Mouse (Mus musculus) hindlimb bud, embryonic 11.5 days (tissue): ENCODE results near the gene Foxd2.

Experiments used
- DNase-seq: peaks from one replicate; pipeline ENCODE4 v3.0.0-alpha.2; 2012; ENCODE audit warnings: low read depth, low spot score; ENCODE audit errors: extremely low spot score

The Foxd2 gene

DNA sequence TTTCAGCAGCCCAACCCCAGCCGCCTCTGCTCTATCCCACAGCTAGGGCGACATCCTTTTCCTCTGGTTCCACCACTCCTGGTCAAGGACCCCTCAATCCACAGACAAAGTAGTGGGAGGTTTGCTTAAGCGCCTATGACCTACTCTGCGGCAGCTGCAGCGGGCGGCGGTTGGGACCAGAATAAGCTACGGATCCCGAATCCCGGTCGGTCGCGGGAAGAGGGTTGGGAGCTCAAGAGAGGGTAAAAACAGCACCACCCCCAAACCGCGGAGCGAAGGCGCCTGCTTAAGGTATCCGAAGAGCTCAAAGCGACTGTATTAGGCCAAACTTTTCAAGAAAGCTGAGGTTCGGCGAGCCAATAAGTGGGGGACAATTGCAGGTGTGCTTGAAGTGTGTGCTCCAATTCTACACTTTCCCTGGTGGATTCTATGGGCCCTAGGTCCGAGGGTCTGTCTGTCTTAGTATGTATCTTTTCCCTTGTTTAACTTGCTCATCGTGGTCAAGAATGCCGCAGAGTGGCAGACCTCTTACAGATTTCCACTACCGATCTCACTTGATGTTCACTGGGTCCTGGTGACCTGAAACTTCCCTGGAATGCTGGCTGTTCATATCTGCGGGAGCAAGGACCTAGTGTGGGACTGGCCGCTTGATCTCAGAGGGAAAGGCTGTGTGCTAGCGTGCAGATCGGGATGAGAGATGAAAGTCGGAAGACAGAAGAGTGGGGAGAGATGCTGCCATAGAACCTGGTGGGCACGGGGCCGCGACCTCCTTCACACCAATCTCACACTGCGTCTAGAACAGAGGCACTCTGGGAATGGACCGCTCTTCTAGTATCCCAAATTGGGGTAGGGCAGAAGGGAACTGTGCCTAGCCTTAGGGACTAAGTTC lies 4.3 kb upstream of the Foxd2 start:
- DNase-seq = no peak

DNA sequence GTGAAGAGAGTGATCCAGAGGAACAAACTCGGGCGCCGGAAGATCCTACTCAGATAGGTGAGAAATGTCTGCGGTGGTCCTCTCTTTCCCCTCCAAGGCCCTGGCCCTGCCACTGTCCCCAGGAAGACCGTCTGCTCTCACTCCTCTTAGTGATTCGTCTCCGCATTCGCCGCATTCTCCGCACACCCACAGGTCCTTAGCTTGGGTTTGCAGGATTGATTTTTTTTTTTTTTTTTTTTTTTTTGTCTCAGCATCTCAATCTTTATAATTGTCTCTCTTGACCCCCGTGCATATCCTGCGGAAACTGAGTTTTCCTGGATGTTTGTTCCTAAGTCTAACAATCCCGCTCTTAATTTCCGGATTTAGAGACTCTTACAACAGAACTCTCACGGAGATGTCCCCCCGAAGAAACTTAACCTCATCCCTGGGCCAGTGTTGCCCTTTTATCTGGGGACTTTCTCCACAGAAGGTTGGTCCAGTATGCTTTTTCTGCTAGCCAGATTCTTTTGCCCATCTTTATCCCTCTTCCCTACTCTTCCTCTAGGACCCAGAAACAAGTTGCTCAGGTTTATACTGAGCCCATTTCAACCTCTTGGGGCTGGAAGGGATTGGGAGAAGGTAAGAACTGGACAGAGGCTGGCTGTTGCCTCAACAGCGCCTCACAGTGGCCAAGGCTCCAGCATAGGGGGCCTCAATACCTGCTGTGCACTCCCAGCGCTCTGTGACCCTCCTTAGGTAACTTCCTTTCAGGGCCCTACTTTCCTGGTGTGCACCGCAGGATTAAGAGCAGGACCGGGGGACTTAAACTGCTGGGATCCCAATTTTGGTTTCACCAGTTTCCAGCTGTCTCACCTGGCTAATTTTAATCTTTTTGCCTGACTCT lies 1.2 kb upstream of the Foxd2 start:
- no peak for DNase-seq

DNA sequence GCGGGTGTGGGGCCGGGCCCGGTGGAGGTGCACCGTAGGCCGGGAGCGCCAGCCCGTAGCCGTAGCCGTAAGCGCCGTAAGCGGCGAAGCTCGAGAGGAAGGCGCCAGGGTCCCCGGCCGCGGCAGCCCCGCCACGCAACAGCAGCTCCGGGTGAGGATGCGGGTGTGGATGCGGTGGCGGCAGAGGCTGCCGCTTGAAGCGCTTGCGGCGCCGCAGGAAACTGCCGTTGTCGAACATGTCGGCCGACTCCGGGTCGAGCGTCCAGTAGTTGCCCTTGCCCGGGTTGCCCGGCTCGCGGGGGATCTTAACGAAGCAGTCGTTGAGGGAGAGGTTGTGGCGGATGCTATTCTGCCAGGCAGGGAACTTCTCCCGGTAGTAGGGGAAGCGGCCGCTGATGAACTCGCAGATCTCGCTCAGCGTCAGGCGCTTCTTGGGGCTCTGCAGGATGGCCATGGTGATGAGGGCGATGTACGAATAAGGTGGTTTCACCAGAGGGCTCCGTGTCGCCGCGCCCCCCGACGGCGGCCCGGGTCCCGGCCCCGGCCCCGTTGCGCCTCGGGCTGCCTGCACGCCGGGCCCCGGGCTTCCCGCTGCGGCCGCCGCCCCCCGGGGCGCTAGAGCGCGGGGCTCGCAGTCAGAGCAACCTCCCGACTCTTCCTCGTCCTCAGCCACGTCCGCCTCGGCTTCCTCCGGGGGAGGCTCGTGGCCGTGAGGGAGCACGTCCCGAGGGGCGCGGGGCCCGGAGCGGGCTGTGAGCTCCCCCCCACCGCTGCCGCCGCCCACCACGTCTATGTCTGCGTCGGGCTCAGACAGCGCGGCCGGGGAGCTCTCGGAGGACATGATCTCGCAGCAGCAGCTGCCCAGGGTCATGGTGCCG lies 483 bp downstream of the Foxd2 start:
- DNase-seq = no peak

DNA sequence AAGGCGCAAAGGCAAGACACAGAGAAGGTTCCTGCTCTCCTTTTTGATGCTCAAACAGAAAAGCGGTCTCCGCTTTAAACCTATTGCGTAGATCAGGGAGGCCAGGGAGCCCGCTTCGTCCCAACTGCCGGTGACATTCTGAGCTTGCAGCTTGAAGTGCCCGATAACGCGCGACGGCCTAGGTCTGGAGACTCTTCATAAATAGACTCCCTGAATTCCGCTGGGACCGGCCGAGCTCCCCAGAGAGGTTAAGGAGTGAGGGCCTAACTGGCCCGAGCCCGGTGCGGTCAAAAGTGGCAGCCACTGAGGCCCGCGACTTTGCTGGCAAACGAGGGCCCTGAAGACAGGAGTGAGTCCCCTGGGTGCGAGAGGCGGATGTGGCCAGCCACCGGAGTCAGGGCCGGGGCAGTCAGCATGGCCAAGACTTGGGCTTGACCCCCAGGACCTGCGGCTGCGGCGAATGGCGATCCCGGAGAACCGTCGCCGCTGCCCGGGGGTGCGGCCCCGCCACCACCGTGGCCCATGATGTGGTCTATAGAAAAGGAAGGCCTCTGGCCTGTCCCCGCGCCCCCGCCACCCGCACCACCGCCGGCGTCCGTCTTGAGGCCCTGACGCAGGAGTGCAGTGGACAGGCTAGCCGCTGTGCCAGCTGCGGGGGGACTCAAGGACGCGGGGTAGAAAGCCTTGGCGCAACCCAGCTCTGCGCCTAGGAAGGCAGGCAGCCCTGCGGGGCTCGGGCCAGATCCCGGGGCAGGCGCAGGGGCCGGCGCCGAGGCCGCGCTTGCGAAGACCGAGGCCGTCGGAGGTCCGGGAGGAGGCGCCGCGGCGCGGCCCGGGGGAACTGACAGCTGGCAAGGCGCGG lies 1.4 kb downstream of the Foxd2 start:
- no peak for DNase-seq

DNA sequence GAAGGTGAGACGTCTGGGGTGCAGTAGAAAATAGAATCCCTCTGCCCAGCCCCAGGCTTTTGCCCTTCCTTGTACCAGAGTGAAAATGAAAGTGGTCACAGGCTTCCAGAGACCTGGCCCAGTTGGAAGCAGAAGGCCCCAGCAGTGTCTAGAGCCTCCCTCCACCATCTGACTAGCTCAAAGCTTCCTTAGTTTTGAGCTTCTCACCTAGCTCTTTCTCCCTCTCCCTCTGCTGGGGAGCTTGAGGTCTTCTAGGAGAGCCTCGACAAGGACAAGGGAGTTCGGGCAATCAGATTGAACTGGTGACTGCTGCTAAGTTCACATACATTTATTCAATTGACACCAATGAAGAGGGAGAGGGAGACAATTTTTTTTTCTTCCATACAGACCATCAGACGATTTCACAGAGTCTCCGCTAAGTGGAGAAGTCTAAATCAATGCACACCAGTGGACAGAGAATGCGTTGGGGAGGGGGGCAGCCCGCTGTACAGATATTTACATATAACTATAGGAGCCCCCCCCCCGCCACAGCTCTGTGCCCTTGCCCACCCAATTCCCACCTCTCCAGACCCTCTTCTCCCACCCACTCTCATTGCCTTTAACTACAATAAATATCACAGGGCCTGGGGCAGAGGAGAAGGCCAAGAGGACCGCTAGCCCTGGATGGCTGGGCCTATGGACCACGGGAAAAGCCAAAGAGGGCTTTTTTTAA lies 2.5 kb downstream of the Foxd2 start:
- no peak for DNase-seq

DNA sequence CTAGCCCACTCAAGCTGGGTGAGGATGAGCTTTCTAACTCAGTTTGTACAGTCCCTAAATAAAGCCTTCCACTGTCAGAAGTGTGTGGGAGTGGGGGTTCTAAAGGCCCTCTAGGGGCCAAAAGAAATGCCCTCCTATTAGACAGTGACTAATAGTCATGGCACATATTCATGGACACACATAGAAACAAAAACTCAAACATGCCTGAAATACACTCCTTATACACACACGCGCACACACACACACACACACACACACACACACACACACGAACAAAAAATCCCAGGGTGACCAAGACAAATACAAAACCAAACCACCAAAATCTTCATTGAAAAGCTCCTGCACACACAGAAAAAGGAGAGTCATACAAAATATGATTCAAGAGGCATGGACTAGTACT lies 3.2 kb downstream of the Foxd2 start:
- DNase-seq = no peak

DNA sequence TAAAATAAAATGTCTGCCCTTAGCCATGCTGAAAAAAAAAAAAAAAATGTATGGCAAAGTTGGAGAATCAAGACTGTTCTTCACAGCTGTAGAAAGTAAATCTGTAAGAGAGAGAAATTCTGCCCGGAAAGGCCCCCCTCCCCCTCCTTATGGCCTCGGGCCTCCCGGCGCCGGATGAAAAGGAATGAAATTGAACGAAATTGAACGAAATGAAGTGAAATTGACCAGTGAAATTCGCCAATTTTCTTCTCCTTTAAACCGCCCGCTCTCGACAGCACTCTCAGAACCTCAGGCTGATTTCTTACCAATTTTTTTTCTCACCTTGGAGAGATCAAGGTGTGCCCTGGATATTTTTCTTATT lies 5.3 kb downstream of the Foxd2 start:
- DNase-seq = no peak

DNA sequence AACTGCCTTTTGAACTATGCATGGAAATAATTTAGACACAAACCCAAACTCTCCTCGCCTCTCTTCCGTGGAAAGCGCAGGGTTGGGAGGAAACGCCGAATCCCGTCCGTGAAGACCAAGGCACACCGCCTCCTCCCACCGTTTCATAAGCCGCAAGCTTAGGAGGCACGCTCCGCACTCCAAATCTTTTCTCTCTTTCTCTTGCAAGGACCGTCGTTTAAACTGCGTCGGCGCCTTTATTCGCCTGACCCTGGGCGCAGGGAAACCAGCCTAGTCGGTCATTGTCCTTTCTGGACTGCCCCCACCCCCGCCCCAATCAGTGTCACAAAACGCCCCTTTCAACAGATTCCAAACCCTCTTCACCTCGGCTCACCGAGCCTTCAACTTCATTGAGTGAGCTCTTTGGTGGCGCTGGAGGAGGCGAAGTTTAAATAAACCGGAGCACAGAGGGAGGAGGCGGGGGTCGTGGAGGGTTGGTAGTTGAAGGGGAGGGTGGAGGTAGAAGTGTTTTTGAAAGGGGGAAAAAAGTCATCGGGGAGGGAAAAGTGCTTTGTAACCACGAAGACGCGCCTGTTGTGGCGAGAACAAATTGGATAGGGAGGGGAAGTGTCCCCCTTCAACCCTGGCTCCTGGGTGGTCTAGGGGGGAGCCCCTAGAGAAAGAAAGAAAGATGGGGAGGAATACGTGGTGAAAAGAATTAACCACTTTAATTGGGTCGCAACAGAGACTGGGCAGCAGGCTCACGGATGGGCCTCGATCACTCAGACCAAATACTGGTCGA lies 5.8 kb downstream of the Foxd2 start:
- no peak for DNase-seq

DNA sequence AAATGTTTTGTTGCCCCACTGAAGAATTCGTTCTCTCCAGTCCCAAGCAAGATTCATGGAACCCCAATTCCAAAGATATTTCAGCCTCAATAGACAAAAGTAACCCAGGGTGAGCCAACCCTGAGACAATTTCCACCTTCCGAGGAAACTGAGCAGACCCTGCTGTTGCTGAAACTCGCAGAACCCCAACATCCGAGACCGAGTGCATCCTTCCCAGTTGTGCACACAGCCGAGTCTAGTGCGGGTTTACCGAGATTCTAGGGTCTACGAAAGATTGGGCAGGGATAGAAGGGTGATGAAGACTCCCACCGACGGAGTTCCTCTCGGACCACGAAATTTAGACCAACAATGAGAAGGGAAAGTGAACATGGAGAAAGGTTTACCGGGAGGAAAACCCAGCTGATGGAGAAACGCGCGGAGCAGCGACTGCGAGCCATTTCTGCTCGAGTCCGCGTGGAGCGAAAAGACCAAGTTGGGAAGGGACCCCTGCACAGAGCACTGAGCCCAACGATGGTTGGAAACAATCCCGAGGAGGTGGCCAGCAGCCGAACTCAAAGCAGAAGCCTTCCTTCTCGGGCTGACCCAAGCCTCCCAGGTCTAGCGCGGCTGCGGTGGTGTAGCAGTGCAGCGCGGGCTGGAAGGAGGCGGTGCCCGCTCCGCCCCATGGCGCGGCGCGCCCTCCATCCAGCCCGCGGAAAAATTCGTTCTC lies 6.9 kb downstream of the Foxd2 start:
- DNase-seq = no peak

DNA sequence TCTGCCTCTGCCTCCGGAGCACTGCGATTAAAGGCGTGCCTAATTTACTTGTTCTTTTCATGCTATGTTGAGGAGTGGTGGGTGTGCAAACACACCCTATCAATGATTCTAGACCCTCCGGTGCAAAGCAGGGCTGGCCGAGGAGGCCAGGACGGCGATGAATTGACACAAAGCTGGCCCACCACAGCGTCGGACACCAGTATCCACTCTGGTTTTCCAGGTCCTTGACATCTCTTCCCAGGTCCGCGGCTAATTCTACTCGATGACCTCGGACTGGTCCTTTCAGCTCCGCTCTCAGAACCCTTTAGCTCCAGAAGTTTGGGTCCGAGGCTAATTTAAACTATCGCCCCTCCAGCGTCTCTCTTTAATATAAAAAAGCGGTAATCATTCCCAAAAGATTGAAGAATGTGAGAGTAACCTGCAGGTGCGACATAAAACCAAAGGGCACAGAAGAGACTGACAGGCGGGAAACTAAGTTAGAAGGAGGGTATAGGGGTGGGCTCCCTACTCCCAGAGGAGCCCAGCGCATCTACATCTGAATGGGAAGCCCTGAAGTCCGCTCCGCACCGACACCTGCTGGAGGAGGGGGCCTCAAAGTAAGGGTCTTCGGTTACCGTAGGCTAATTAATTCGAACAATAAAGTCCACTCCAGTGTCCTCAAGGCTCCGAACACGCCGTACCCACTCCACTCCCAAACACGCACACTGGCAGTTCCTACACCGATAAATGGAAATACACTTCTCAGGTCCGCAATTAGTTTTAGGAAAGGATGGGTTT lies 7.6 kb downstream of the Foxd2 start:
- no peak for DNase-seq

DNA sequence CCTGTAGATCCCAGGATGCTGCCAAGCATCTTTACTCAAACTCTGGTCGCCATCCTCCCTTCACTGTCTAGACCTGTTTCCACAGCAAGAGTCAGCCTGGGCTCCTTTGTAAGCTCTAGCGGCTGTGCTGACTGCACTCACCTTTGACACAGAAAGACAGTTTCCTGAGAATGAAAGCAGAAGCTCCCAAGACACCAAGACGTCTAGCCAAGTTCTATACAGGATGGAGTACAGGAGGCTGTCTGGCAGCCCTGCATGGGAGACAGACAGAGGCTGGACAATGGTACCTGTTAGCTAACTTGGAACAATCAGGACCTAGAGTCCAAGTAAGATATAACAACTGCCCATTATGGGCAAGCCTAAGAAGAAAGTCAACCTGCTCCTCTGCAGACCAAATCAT lies 8.8 kb downstream of the Foxd2 start:
- no peak for DNase-seq

DNA sequence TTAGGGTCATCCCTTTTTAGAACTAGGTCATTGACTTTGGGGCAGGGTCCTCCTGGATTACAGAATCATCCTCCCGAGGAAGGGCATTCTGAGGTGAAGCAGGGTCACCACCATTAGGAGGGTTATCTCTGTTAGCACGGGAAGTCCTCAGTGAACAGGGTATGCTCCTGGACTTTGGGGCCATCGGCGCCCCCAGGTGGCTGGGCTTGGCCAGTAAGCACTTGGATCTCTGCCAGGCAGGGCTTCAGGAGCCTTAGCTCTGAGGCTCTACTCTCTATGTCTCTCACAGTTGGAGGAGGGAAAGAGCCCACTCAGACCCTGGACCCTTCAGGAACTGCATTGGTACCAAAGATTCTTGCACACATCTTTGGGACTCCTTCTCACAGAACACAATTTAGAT lies 10.8 kb downstream of the Foxd2 start:
- DNase-seq = no peak

DNA sequence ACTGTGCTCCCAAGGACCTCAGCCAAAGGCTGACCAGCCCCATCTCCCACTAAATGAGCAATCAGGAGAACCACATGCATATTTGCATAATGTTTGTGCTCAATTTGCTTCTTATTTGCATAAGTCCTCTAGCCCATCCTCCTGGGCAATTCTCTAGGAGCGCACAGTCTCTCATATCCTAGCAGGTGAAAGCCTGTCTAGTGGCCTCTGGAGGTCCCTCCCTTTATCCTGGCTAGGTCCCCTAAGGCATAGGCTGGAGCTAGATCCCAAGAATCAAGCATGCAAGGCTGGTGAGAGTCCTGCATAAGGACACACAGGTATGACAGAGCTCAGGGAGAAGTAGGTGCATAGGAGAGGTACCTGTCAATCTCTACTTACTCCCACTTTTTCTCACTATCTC lies 26.4 kb downstream of the Foxd2 start:
- DNase-seq = no peak

DNA sequence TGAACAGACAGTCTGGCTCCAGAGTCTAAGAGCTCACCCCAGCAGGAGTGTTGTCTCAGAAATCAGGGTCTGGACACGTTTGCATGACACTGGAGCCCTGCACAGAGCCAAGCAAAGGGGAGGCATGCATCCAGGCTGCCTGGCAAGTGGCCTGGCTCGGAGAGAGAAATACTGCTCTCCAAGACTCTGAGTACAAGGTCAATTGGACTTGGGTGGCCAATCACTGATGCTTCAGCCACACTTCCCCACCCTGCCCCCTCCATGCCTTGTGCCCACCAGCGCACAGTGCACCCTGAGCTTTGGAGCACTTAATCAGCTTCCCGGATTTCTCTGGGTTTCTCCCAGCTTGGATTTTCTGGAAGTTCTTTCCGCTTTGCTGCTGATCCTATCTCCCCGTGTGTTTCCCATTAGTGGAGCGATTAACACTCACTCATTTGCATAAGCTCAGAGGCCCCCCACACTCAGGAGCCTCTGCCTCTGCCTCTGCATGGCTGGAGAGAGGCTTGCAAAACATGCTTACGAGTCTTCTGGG lies 32.2 kb downstream of the Foxd2 start:
- no peak for DNase-seq

DNA sequence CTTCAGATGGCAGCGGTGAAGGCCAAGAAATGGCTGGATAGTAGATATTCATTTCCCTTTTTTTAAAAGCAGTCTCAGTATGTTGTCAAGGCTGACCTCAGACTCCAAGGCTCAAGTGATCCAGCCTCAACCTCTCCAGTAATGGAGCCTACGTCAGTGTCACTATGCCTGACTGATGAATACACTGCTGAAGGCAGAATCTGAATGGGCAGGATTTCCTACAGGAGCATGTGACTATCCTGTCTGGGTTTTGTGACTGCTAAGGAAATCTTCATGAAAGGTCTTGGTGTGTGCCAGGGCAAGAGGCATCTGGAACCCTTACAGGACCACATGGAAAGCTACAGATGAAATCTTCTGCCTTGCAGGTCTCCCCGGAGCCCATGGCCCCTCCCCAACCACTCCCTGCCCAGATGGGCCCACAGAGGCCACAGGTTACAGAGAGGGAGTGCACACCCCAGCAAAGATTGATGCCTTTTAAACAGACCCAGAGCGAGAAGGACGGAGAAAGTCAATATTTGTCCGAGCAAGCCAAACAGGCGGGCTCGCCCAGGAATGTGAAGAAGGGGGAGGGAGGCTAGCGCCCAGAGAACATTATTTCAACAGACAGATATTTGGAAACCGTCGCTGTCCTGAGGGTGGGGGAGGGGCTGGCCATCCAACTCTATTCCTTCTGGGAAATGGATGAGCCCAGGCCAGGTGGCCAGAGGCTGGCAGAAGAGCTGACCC lies 38.7 kb downstream of the Foxd2 start:
- DNase-seq = no peak

DNA sequence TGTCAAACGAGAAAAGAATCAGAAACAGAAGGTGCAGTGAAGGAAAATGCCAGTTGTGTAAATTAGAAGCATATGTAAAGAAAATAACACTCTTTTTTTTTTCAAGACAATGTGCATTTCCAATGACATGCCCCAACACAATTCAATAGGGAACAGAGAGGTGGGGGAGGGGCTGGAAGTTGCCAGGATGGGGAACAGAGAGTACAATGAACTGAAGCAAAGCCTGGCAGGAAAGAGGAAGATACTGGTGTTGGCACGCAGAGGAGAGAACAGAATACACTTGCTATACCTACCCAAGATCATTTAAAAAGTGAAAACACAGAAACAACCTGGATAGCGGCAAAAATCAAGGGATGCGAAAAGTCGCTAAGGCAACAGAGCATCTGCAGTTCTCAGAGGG lies 45.5 kb downstream of the Foxd2 start:
- DNase-seq = no peak

DNA sequence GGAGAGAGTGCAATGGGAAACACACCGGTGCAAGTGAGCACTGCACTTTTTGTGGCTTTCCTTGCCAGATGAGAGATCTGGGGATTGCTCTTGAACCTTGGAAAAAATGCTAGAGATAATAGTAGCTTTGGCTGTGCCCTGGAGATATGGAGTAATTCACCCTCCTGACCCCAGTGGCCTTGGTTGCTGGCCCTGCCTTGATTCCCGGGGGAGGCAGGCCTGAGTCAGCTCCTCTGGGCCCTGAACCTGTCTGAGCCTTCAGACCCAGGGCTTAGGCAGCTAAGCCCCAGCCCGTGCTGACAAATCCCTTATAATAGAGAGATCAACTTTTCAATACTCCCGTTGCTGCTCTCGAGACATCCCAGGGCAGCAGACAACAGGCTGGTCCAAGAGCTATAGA lies 50.2 kb downstream of the Foxd2 start:
- no peak for DNase-seq
